Mouse (Mus musculus): Measurements from ENCODE around the gene Axl. TPM values are rescaled to one million over a fixed set of nuclear protein-coding genes. Genes with fewer than 3 reads are reported as not detected.
A peak's percentile ranks its signal among the peaks of the same experiment; 100 is the strongest.

Axl gene
- polyA plus RNA-seq, 1 experiment from 2014 or later = 56.5 TPM

DNA sequence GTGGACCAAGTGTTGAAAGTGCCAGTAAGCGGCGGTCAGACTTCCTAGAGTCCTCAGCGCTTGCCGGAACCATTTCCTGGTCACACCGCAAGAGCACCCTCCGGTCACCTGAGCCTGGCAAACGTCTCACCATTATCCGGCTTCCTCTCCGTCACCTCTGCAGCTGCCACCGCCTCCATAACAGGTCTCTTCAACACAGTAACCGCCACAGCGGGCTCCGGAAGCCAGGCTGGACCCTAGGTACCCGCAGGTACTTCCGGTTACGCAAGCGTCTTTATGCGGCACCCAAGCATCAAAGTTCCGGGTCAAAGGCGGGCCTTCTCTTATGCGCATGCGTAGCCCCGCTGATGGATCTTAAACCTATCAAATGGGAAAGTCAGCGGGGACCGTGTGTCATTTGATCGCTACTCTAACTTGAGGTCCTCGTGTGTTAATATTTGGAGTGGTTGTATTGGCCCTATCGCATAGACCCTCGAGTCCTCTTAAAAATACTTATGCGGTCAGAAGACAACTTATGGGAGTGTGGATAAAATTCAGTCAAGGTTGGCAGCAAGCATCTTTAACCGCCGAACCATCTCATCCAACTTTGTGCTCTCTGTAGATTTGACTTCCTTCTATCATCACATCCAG, 69.6 kb downstream of the Axl start, which contains the start of gene Ccdc97:
Gene Ccdc97, minus strand, starts transcription at position 301 of the 630 bp plus-strand sequence.
- H3K9ac ChIP-seq = peak within 1 kb of the TSS; percentile 60
- H3K4me3 ChIP-seq = peak within 1 kb of the TSS; percentile 61
- peak within 1 kb of the TSS; percentile 80 for H3K27ac ChIP-seq
- H3K9me3 ChIP-seq = no peaks in the 10 kb centered on the region
- WGBS = 2% methylated on average over 32 of the region's 32 CpGs
- H3K27me3 ChIP-seq = no peaks in the 10 kb centered on the region
- peaks cover 20% of the 10 kb centered on the region for H3K4me1 ChIP-seq
- H3K4me2 ChIP-seq = peak within 1 kb of the TSS; percentile 74
- ATAC-seq (ENCODE audit: borderline replicate concordance, extremely low read depth, low FRiP score, low TSS enrichment) = peak; percentile 82
- peaks cover 59% of the 10 kb centered on the region for H3K36me3 ChIP-seq

- no peaks in the 10 kb centered on the region for H3K27me3 ChIP-seq
- no peak overlapping the region for H3K27ac ChIP-seq
- H3K9me3 ChIP-seq = no peaks in the 10 kb centered on the region
- H3K4me3 ChIP-seq = peak overlapping the region; percentile 61; the same call in 1 of the 2 replicates
- WGBS = 88% methylated on average over 3 of the region's 3 CpGs
- no peak for ATAC-seq (ENCODE audit: borderline replicate concordance, extremely low read depth, low FRiP score, low TSS enrichment)
- peaks cover 20% of the 10 kb centered on the region for H3K4me1 ChIP-seq
- H3K9ac ChIP-seq = no peak overlapping the region
- H3K36me3 ChIP-seq = peaks cover 58% of the 10 kb centered on the region
- H3K4me2 ChIP-seq = peak overlapping the region; percentile 74
These were observed 71.0 kb downstream of the Axl start for GRCm38 (mm10) chr7:25717478-25717877.

GRCm38 (mm10) chr7:25715731-25716271, 72.7 kb downstream of the Axl start:
- Histone ChIP-seq H3K9me3 (no peaks in the 10 kb centered on the region), H3K4me1 (peaks cover 25% of the 10 kb centered on the region), H3K36me3 (peaks cover 46% of the 10 kb centered on the region), H3K4me2 (no peak overlapping the region), H3K9ac (no peak overlapping the region), H3K4me3 (no peak overlapping the region), H3K27me3 (no peaks in the 10 kb centered on the region), H3K27ac (no peak overlapping the region)
- 96% methylated on average over 22 of the region's 22 CpGs for WGBS
- no peak for ATAC-seq (ENCODE audit: borderline replicate concordance, extremely low read depth, low FRiP score, low TSS enrichment)

DNA sequence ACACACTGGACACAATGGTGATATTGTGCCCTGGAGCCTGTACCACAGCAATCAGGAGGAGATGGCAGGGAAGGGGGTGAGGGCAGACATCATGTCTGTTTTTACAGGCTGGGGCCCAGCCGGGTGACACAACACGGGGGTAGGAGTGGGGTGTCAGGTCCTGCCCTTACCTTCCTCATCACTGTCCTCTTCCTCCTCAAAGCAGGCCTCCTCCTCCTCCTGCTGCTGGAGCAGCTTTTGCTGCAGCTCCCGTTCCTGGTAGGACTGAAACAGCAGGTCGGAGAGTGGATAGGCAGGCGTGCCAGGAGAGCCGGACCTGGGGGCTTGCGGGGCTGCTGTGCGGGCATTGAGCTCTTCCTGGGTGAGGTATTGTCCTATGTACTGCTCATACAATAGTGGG, 73.9 kb downstream of the Axl start:
- Histone ChIP-seq H3K4me1 (peaks cover 32% of the 10 kb centered on the region), H3K27ac (no peak overlapping the region), H3K4me3 (no peak overlapping the region), H3K27me3 (no peaks in the 10 kb centered on the region), H3K36me3 (peaks cover 40% of the 10 kb centered on the region), H3K9ac (no peak overlapping the region), H3K9me3 (no peaks in the 10 kb centered on the region), H3K4me2 (no peak overlapping the region)
- ATAC-seq (ENCODE audit: borderline replicate concordance, extremely low read depth, low FRiP score, low TSS enrichment) = no peak
- whole genome bisulfite sequencing = 95% methylated on average over 8 of the region's 8 CpGs

DNA sequence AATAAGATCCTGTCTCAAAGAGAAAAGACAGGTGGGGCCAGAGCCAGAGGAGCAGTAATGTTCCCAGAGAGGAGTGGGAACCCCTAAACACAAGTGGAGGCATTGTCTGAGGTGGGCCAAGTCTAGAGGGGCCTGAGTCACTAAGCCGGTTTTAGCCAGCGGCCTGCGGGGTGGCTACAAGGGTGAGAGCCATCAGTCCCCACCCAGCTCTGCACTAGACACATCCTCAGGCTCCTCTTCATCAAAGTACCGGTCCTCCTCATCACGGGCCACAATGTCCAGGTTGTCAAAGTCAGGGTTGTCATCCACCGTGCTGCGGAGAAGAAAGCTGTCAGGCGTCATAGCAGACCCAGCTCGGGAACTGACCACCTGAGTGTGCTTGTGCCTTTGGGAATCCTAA, 75.7 kb downstream of the Axl start:
- Histone ChIP-seq H3K4me3 (no peak overlapping the region), H3K4me2 (no peak overlapping the region), H3K4me1 (peaks cover 26% of the 10 kb centered on the region), H3K27ac (no peak overlapping the region), H3K9ac (no peak overlapping the region), H3K9me3 (no peaks in the 10 kb centered on the region), H3K36me3 (peaks cover 40% of the 10 kb centered on the region), H3K27me3 (no peaks in the 10 kb centered on the region)
- WGBS = 87% methylated on average over 9 of the region's 9 CpGs
- ATAC-seq (ENCODE audit: borderline replicate concordance, extremely low read depth, low FRiP score, low TSS enrichment) = no peak

- Histone ChIP-seq H3K4me3 (no peak overlapping the region), H3K4me2 (no peak overlapping the region), H3K27me3 (no peaks in the 10 kb centered on the region), H3K27ac (no peak overlapping the region), H3K36me3 (peaks cover 40% of the 10 kb centered on the region), H3K9me3 (no peaks in the 10 kb centered on the region), H3K9ac (no peak overlapping the region), H3K4me1 (peaks cover 31% of the 10 kb centered on the region)
- ATAC-seq (ENCODE audit: borderline replicate concordance, extremely low read depth, low FRiP score, low TSS enrichment) = no peak
- 26% methylated on average over 7 of the region's 7 CpGs for WGBS
These were observed 76.7 kb downstream of the Axl start for GRCm38 (mm10) chr7:25711731-25712197.

DNA sequence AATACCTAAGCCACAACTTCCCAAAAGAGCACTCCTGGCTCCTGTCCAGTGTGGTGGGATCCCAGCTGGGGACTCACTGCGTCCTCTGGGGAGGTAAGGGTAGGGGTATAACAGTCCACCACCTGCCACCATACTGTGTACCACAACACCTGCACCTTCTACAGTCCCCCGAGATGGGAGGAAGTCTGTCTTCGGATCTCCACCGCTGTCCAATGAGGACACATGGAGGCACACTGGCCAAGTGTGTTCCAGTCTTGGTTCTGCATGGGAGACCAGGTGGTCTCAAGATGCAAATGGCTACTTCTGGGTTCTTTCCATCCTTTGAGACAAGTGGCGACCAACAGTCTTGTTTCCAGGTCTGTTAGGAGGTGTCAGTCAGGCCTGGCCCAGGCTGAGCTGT, 77.3 kb downstream of the Axl start:
- H3K27me3 ChIP-seq = no peaks in the 10 kb centered on the region
- no peak overlapping the region; the same call in 1 of the 2 replicates for H3K27ac ChIP-seq
- H3K4me1 ChIP-seq = peaks cover 37% of the 10 kb centered on the region
- H3K4me3 ChIP-seq = no peak overlapping the region
- no peak overlapping the region for H3K4me2 ChIP-seq
- ATAC-seq (ENCODE audit: borderline replicate concordance, extremely low read depth, low FRiP score, low TSS enrichment) = no peak
- no peak overlapping the region for H3K9ac ChIP-seq
- H3K9me3 ChIP-seq = no peaks in the 10 kb centered on the region
- 63% methylated on average over 5 of the region's 5 CpGs for WGBS
- peaks cover 38% of the 10 kb centered on the region for H3K36me3 ChIP-seq

DNA sequence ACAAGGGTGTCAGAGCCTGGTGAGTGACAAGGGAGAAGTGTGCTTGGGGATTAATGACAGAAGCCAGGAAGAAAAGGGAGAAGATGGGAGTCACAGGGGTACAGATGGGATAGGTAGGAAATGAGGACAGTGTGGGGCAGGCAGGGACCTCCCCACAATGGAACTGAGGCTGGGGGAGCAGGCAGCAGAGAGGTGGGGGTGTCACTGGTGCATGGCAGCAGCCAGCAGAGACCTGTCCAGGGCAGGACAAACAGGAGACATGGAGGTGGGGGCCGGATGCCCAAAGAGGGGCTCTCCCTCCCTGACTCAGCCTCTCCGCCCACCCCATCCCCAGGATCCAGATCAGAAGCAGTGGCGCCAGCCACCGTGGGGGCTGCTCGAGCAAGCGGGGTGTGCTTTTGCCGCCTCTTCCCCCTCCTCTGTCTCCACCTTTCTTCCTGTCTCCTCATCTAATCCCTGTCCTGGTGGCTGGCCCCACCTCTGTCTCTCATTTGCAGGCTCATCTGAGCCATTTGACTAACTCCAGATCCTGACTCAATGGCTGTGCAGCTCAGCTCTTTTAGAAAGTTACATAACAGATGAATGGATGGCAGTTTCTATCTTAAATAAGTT, 77.9 kb downstream of the Axl start:
- no peak overlapping the region for H3K4me3 ChIP-seq
- WGBS = 14% methylated on average over 7 of the region's 7 CpGs
- H3K9me3 ChIP-seq = no peaks in the 10 kb centered on the region
- peaks cover 33% of the 10 kb centered on the region for H3K36me3 ChIP-seq
- peak overlapping the region; percentile 22; the same call in 1 of the 2 replicates for H3K27ac ChIP-seq
- H3K4me1 ChIP-seq = peaks cover 42% of the 10 kb centered on the region
- no peak for ATAC-seq (ENCODE audit: borderline replicate concordance, extremely low read depth, low FRiP score, low TSS enrichment)
- H3K27me3 ChIP-seq = no peaks in the 10 kb centered on the region
- no peak overlapping the region for H3K9ac ChIP-seq
- H3K4me2 ChIP-seq = no peak overlapping the region; the same call in 1 of the 2 replicates

- ATAC-seq (ENCODE audit: borderline replicate concordance, extremely low read depth, low FRiP score, low TSS enrichment) = no peak
- peak overlapping the region; percentile 22; the same call in 1 of the 2 replicates for H3K27ac ChIP-seq
- peaks cover 26% of the 10 kb centered on the region for H3K36me3 ChIP-seq
- H3K4me1 ChIP-seq = peaks cover 49% of the 10 kb centered on the region
- H3K27me3 ChIP-seq = no peaks in the 10 kb centered on the region
- H3K4me3 ChIP-seq = no peak overlapping the region
- no peaks in the 10 kb centered on the region for H3K9me3 ChIP-seq
- H3K4me2 ChIP-seq = peak overlapping the region; percentile 15; the same call in 1 of the 2 replicates
- WGBS = 6% methylated on average over 12 of the region's 12 CpGs
- H3K9ac ChIP-seq = no peak overlapping the region
These were observed 78.5 kb downstream of the Axl start for GRCm38 (mm10) chr7:25709961-25710360.

GRCm38 (mm10) chr7:25707581-25708292, 80.8 kb downstream of the Axl start:
- 30% methylated on average over 15 of the region's 15 CpGs for WGBS
- H3K4me1 ChIP-seq = peaks cover 63% of the 10 kb centered on the region
- H3K4me2 ChIP-seq = peak overlapping the region; percentile 31
- H3K27ac ChIP-seq = peak overlapping the region; percentile 83
- H3K27me3 ChIP-seq = peaks cover 11% of the 10 kb centered on the region
- H3K4me3 ChIP-seq = no peak overlapping the region
- peaks cover 4% of the 10 kb centered on the region; the same call in 1 of the 2 replicates for H3K36me3 ChIP-seq
- H3K9ac ChIP-seq = no peak overlapping the region
- no peaks in the 10 kb centered on the region for H3K9me3 ChIP-seq
- peak; percentile 74 for ATAC-seq (ENCODE audit: borderline replicate concordance, extremely low read depth, low FRiP score, low TSS enrichment)
